Mouse (Mus musculus): ENCODE measurements at regions not wholly inside any gene's neighbourhood (a gene's known extent, or its start where the extent isn't known, plus 50 kb on each side); places are given as distances from the start of the nearest gene placed in this dataset.

GRCm38 (mm10) chr5:64578536-64578935 is 224.7 kb upstream of the Klf3 start:
- TF ChIP-seq POLR2A (IDR thresholded peaks at IDR 0.05; ENCODE audit: extremely low read depth, insufficient read depth, low read length) (no peak), CTCF (IDR thresholded peaks at IDR 0.05; ENCODE audit: extremely low read depth, insufficient read depth, low read length) (no peak)
- Histone ChIP-seq H3K4me3 (ENCODE audit: insufficient read depth, low read length) (no peak overlapping the region), H3K27ac (ENCODE audit: insufficient read depth, low read length) (no peak overlapping the region), H3K4me1 (ENCODE audit: control insufficient read depth, insufficient read depth, low read length) (peaks cover 2% of the 10 kb centered on the region; the same call in 1 of the 2 replicates)

DNA sequence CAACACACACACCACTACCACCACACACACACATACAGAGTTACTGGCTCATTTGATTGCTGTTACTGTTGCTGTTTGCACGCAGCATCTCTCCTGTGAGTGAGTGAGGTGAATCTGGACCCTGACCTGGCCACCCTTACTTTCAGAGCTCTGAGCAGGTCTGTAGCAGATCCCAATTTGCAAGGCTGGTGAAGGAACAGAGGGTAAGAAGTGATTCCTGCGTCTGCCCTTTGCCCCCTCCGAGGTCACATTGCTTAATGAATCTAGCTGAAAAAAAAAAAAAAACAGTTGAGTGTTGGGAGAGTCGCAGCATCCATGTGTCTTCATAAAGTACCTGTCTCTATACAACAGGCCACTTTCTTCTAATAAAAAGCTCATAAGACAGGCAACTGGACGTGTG is 224.1 kb upstream of the Klf3 start:
- no peak overlapping the region for H3K4me3 ChIP-seq (ENCODE audit: insufficient read depth, low read length)
- no peak overlapping the region for H3K27ac ChIP-seq (ENCODE audit: insufficient read depth, low read length)
- no peak for TF ChIP-seq POLR2A (IDR thresholded peaks at IDR 0.05; ENCODE audit: extremely low read depth, insufficient read depth, low read length)
- peaks cover 2% of the 10 kb centered on the region; the same call in 1 of the 2 replicates for H3K4me1 ChIP-seq (ENCODE audit: control insufficient read depth, insufficient read depth, low read length)

- TF ChIP-seq CTCF (IDR thresholded peaks at IDR 0.05; ENCODE audit: extremely low read depth, insufficient read depth, low read length) (no peak), POLR2A (IDR thresholded peaks at IDR 0.05; ENCODE audit: extremely low read depth, insufficient read depth, low read length) (no peak)
- Histone ChIP-seq H3K27ac (ENCODE audit: insufficient read depth, low read length) (no peak overlapping the region), H3K4me1 (ENCODE audit: control insufficient read depth, insufficient read depth, low read length) (peaks cover 2% of the 10 kb centered on the region; the same call in 1 of the 2 replicates), H3K4me3 (ENCODE audit: insufficient read depth, low read length) (no peak overlapping the region)
These were observed 223.5 kb upstream of the Klf3 start for GRCm38 (mm10) chr5:64579494-64580339.

DNA sequence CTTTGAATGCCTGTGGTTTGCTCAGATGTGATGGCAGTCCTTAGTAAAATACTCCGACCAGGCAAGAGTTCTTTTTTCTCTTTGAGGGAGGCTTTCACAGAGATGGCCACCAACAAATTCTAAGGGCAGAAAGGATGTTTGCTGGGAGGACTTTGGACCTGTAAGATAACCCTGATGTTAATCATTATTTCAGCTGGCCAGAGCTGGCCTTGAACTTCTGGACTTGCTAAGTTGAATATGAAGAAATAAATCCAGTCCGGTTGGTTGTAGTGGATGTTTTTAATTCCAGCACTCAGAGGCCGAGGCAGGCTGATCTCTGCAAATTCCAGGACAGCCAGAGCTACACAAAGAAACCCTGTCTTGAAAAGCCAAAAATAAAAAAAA is 222.9 kb upstream of the Klf3 start:
- Histone ChIP-seq H3K4me1 (ENCODE audit: control insufficient read depth, insufficient read depth, low read length) (peaks cover 2% of the 10 kb centered on the region; the same call in 1 of the 2 replicates), H3K4me3 (ENCODE audit: insufficient read depth, low read length) (no peak overlapping the region), H3K27ac (ENCODE audit: insufficient read depth, low read length) (no peak overlapping the region)
- no peak for TF ChIP-seq POLR2A (IDR thresholded peaks at IDR 0.05; ENCODE audit: extremely low read depth, insufficient read depth, low read length)
- TF ChIP-seq CTCF (IDR thresholded peaks at IDR 0.05; ENCODE audit: extremely low read depth, insufficient read depth, low read length): no peak

DNA sequence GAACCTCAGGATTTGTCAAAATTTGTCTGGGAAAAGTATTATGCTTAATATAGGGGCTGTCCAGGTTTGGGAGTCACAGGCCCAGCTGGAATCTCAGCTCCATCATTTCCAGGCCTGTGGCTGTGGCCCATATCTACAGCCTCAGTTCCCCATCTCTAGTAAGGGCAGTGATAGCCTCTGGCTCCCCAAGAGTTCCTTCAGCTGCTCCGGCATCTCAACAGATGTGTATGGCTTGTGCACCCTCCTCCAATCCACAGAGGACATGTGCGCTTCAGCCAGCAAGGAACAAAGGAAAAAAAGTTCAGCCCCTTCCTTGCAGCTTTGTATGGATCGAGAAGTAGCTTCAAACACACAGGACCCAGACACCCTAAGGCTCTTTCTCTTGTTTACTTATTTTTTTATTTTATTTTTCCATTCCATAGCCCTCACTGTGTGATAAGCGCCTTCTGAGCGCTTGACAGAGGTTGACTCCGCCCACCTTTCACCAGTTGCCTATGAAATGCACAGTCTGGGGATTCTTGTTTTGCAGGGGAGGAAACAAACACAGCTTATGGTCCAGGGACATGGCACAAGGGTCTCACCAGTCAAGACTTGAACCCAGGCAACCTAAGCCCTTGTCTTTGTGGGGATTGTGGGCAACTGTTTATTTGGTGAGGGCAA is 222.3 kb upstream of the Klf3 start:
- H3K4me1 ChIP-seq (ENCODE audit: control insufficient read depth, insufficient read depth, low read length): peaks cover 2% of the 10 kb centered on the region; the same call in 1 of the 2 replicates
- no peak overlapping the region for H3K27ac ChIP-seq (ENCODE audit: insufficient read depth, low read length)

DNA sequence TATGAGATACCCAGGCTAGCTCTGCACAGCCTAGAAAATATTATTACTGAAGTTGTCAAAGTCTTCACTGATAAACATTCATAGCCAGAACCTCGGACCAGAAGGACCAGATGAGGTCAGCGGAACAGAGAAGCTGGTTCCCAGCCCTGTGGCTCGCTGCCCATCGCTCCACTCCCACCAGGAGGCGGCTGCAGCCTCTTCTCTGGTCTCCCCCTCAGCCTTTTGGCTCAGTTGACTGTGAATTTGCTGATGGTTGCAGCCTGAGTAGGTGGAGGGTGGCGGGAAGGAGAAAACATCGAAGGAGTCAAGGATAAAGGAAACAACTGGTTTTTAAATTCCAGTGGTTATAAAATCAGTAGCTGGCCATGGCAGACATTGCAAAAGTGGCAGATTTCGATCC is 221.7 kb upstream of the Klf3 start:
- Histone ChIP-seq H3K27ac (ENCODE audit: insufficient read depth, low read length) (no peak overlapping the region), H3K4me3 (ENCODE audit: insufficient read depth, low read length) (no peak overlapping the region), H3K4me1 (ENCODE audit: control insufficient read depth, insufficient read depth, low read length) (peaks cover 2% of the 10 kb centered on the region; the same call in 1 of the 2 replicates)
- TF ChIP-seq CTCF (IDR thresholded peaks at IDR 0.05; ENCODE audit: extremely low read depth, insufficient read depth, low read length) (no peak), POLR2A (IDR thresholded peaks at IDR 0.05; ENCODE audit: extremely low read depth, insufficient read depth, low read length) (no peak)

More for the DNA sequence above, 222.3 kb upstream of the Klf3 start:
- H3K4me3 ChIP-seq (ENCODE audit: insufficient read depth, low read length): no peak overlapping the region
- TF ChIP-seq CTCF (IDR thresholded peaks at IDR 0.05; ENCODE audit: extremely low read depth, insufficient read depth, low read length): no peak
- no peak for TF ChIP-seq POLR2A (IDR thresholded peaks at IDR 0.05; ENCODE audit: extremely low read depth, insufficient read depth, low read length)

DNA sequence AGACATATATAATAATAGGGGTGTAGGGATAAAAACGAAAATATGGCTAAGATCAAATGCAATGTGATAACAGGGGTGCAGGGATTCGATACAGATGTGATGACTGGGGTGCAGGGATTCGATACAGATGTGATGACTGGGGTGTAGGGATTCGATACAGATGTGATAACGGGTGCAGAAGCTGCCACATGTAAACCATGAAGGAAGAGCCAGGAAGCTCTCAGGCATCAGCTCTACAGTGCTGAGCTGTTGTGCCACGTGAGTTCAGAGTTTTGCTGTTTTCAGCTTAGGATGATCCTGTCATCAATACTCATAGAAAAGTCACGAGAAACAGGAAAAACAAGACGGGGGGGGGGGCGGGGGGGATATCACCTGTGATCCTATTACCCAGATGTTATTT is 221.2 kb upstream of the Klf3 start:
- Histone ChIP-seq H3K27ac (ENCODE audit: insufficient read depth, low read length) (no peak overlapping the region), H3K4me1 (ENCODE audit: control insufficient read depth, insufficient read depth, low read length) (peaks cover 2% of the 10 kb centered on the region; the same call in 1 of the 2 replicates), H3K4me3 (ENCODE audit: insufficient read depth, low read length) (no peak overlapping the region)
- TF ChIP-seq POLR2A (IDR thresholded peaks at IDR 0.05; ENCODE audit: extremely low read depth, insufficient read depth, low read length) (no peak), CTCF (IDR thresholded peaks at IDR 0.05; ENCODE audit: extremely low read depth, insufficient read depth, low read length) (no peak)

- TF ChIP-seq CTCF (IDR thresholded peaks at IDR 0.05; ENCODE audit: extremely low read depth, insufficient read depth, low read length) (no peak), POLR2A (IDR thresholded peaks at IDR 0.05; ENCODE audit: extremely low read depth, insufficient read depth, low read length) (no peak)
- Histone ChIP-seq H3K4me1 (ENCODE audit: control insufficient read depth, insufficient read depth, low read length) (peaks cover 2% of the 10 kb centered on the region; the same call in 1 of the 2 replicates), H3K27ac (ENCODE audit: insufficient read depth, low read length) (no peak overlapping the region), H3K4me3 (ENCODE audit: insufficient read depth, low read length) (no peak overlapping the region)
These were observed 218.9 kb upstream of the Klf3 start for GRCm38 (mm10) chr5:64584308-64584707.

- TF ChIP-seq POLR2A (IDR thresholded peaks at IDR 0.05; ENCODE audit: extremely low read depth, insufficient read depth, low read length) (no peak), CTCF (IDR thresholded peaks at IDR 0.05; ENCODE audit: extremely low read depth, insufficient read depth, low read length) (no peak)
- Histone ChIP-seq H3K4me3 (ENCODE audit: insufficient read depth, low read length) (no peak overlapping the region), H3K27ac (ENCODE audit: insufficient read depth, low read length) (no peak overlapping the region), H3K4me1 (ENCODE audit: control insufficient read depth, insufficient read depth, low read length) (no peaks in the 10 kb centered on the region)
These were observed 218.0 kb upstream of the Klf3 start for GRCm38 (mm10) chr5:64585076-64585786.
